Mouse (Mus musculus) liver, embryonic 11.5 days (tissue): ENCODE measurements around the gene Ramp2. TPM values are rescaled to one million over a fixed set of nuclear protein-coding genes. Genes with fewer than 3 reads are reported as not detected.

Experiments
- ATAC-seq: fragments of 200-750 bp; cut with Nextera tagmentation; replicated peaks from 2 replicates; pipeline ENCODE4 v1.8.0; 2017; ENCODE audit warnings: moderate number of reproducible peaks, mild to moderate bottlenecking, moderate TSS enrichment, moderate library complexity; ENCODE audit not compliant: low FRiP score
- DNase-seq: peaks from one replicate; pipeline ENCODE4 v3.0.0-alpha.2; 2017; ENCODE audit warnings: low spot score
- H3K27ac ChIP-seq: fragments of 300-500 bp; sonication (generic); 2 replicates; pipeline ENCODE4 v1.5.1; 2014; ENCODE audit warnings: mild to moderate bottlenecking, low read depth, low read length, control low read depth
- H3K27me3 ChIP-seq: fragments of 300-500 bp; sonication (generic); replicated peaks from 2 replicates; pipeline ENCODE4 v1.6.1; 2014; ENCODE audit warnings: low read length, mixed read lengths; ENCODE audit not compliant: control insufficient read depth, insufficient read depth
- H3K36me3 ChIP-seq: fragments of 300-500 bp; sonication (generic); 2 replicates; pipeline ENCODE4 v1.6.1; 2014; ENCODE audit warnings: mild to moderate bottlenecking, low read length, moderate library complexity, mixed read lengths; ENCODE audit not compliant: control insufficient read depth, insufficient read depth
- H3K4me1 ChIP-seq: fragments of 300-500 bp; sonication (generic); replicated peaks from 2 replicates; pipeline ENCODE4 v1.6.1; 2014; ENCODE audit warnings: low read length, mixed read lengths; ENCODE audit not compliant: control insufficient read depth, insufficient read depth
- H3K4me2 ChIP-seq: fragments of 300-500 bp; sonication (generic); 2 replicates; pipeline ENCODE4 v1.6.1; 2014; ENCODE audit warnings: mild to moderate bottlenecking, control low read depth, moderate library complexity
- H3K4me3 ChIP-seq: fragments of 300-500 bp; sonication (generic); 2 replicates; pipeline ENCODE4 v1.5.1; 2014; ENCODE audit warnings: low read depth, low read length, control low read depth
- H3K9ac ChIP-seq: fragments of 300-500 bp; sonication (generic); 2 replicates; pipeline ENCODE4 v1.6.1; 2014; ENCODE audit warnings: low read depth, low read length, control low read depth
- H3K9me3 ChIP-seq: fragments of 300-500 bp; sonication (generic); 2 replicates; pipeline ENCODE4 v1.6.1; 2016; ENCODE audit warnings: low read length, inconsistent platforms, mixed read lengths; ENCODE audit not compliant: control insufficient read depth
- WGBS: fragments of 180-500 bp; shearing (Covaris S2); extraction: QIAGEN DNeasy Blood & Tissue Kit; methylation state at CpG from one replicate; pipeline ENCODE4 v1.1.7; 2014; 5-methylcytosine and 5-hydroxymethylcytosine counted together
- polyA plus RNA-seq: library from polyadenylated mRNA; unstranded; fragments of >200 nt; fragmentation: Nextera tagmentation; extraction: Ambion mirVana; gene quantifications from 2 replicates; pipeline ENCODE4 v1.2.1, GENCODE M21; 2014

Gene Ramp2
- polyA plus RNA-seq, 1 experiment from 2014 or later, result 64.2 TPM

GRCm38 (mm10) chr11:101302004-101302798 is 56.4 kb downstream of the Ramp2 start, which contains the start of gene Becn1:
TSS of gene Becn1 (minus strand) at chr11:101302286.
- DNase-seq, result peak; percentile 96
- Histone ChIP-seq H3K27ac (peak within 1 kb of the TSS; percentile 39; the same call in 1 of the 2 replicates), H3K4me1 (peaks cover 11% of the 10 kb centered on the region), H3K27me3 (no peaks in the 10 kb centered on the region), H3K9ac (peak within 1 kb of the TSS; percentile 85), H3K36me3 (peaks cover 8% of the 10 kb centered on the region; the same call in 1 of the 2 replicates), H3K9me3 (no peaks in the 10 kb centered on the region), H3K4me3 (peak within 1 kb of the TSS; percentile 86), H3K4me2 (peak within 1 kb of the TSS; percentile 91)
- peak; percentile 93 for ATAC-seq
- 7% methylated on average over 38 of the region's 39 CpGs for WGBS

GRCm38 (mm10) chr11:101307744-101308143 is 61.9 kb downstream of the Ramp2 start:
- H3K9ac ChIP-seq, result no peak overlapping the region
- ATAC-seq, result no peak

More at GRCm38 (mm10) chr11:101307744-101308143, 61.9 kb downstream of the Ramp2 start:
- Histone ChIP-seq H3K4me3 (no peak overlapping the region), H3K4me2 (no peak overlapping the region), H3K27ac (no peak overlapping the region), H3K9me3 (no peaks in the 10 kb centered on the region), H3K36me3 (no peaks in the 10 kb centered on the region), H3K27me3 (no peaks in the 10 kb centered on the region), H3K4me1 (no peaks in the 10 kb centered on the region)
- WGBS, result 32% methylated on average over 5 of the region's 5 CpGs
- DNase-seq, result no peak

Other genes with a start within 250 kb of the Ramp2 start
- gene Atp6v0a1, start 236.6 kb upstream of the Ramp2 start, polyA plus RNA-seq, result 55.4 and 60.0 TPM in 2 replicates
- gene Naglu, start 176.0 kb upstream of the Ramp2 start, polyA plus RNA-seq, result 7.7 and 8.0 TPM in 2 replicates
- 0.12 and 0.27 TPM in 2 replicates for gene Hsd17b1, start 167.6 kb upstream of the Ramp2 start, polyA plus RNA-seq
- 43.3 and 45.8 TPM in 2 replicates for gene Coasy, start 163.5 kb upstream of the Ramp2 start, polyA plus RNA-seq
- 45.3 and 45.6 TPM in 2 replicates for gene Mlx, start 158.8 kb upstream of the Ramp2 start, polyA plus RNA-seq
- 40.7 and 42.8 TPM in 2 replicates for gene Psmc3ip, start 150.6 kb upstream of the Ramp2 start, polyA plus RNA-seq
- gene Retreg3, start 126.1 kb upstream of the Ramp2 start, polyA plus RNA-seq, result 11.5 and 12.2 TPM in 2 replicates
- gene Tubg1, start 126.1 kb upstream of the Ramp2 start, polyA plus RNA-seq, result 82.3 and 85.3 TPM in 2 replicates
- 1.3 and 1.8 TPM in 2 replicates for gene Tubg2, start 90.1 kb upstream of the Ramp2 start, polyA plus RNA-seq
- gene Cntnap1, start 75.5 kb upstream of the Ramp2 start, polyA plus RNA-seq, result 0.34 and 0.40 TPM in 2 replicates
- 3.4 and 3.8 TPM in 2 replicates for gene Plekhh3, start 74.7 kb upstream of the Ramp2 start, polyA plus RNA-seq
- 0.10 TPM in 1 of 2 replicates, not detected in the other for gene Ccr10, start 70.6 kb upstream of the Ramp2 start, polyA plus RNA-seq
- 11.8 and 12.4 TPM in 2 replicates for gene Ezh1, start 19.6 kb upstream of the Ramp2 start, polyA plus RNA-seq
- gene Vps25, start 7.7 kb downstream of the Ramp2 start, polyA plus RNA-seq, result 158 and 163 TPM in 2 replicates
- 18.5 and 19.7 TPM in 2 replicates for gene Wnk4, start 14.5 kb downstream of the Ramp2 start, polyA plus RNA-seq
- 1.2 and 1.4 TPM in 2 replicates for gene Cntd1, start 33.0 kb downstream of the Ramp2 start, polyA plus RNA-seq
- gene Coa3, start 33.1 kb downstream of the Ramp2 start, polyA plus RNA-seq, result 190 and 197 TPM in 2 replicates
- gene Becn1, start 56.3 kb downstream of the Ramp2 start, polyA plus RNA-seq, result 134 and 148 TPM in 2 replicates
- 201 and 221 TPM in 2 replicates for gene Psme3, start 70.2 kb downstream of the Ramp2 start, polyA plus RNA-seq
- 2.9 and 3.2 TPM in 2 replicates for gene Aoc2, start 79.0 kb downstream of the Ramp2 start, polyA plus RNA-seq
- gene Aoc3, start 84.6 kb downstream of the Ramp2 start, polyA plus RNA-seq, result 0.08 TPM in 1 of 2 replicates, not detected in the other
- not detected in 2 replicates for gene G6pc, start 121.5 kb downstream of the Ramp2 start, polyA plus RNA-seq
- gene Aarsd1, start 171.6 kb downstream of the Ramp2 start, polyA plus RNA-seq, result 92.3 and 94.0 TPM in 2 replicates
- 8.7 and 9.2 TPM in 2 replicates for gene Gm27029, start 178.8 kb downstream of the Ramp2 start, polyA plus RNA-seq
- gene Rundc1, start 179.1 kb downstream of the Ramp2 start, polyA plus RNA-seq, result 12.6 and 13.4 TPM in 2 replicates
- 3.2 and 5.0 TPM in 2 replicates for gene Ptges3l, start 179.3 kb downstream of the Ramp2 start, polyA plus RNA-seq
- 553 and 579 TPM in 2 replicates for gene Rpl27, start 196.3 kb downstream of the Ramp2 start, polyA plus RNA-seq
- 31.2 and 34.6 TPM in 2 replicates for gene Ifi35, start 202.4 kb downstream of the Ramp2 start, polyA plus RNA-seq
- 3.7 and 5.4 TPM in 2 replicates for gene Rnd2, start 219.0 kb downstream of the Ramp2 start, polyA plus RNA-seq
- 16.8 and 19.5 TPM in 2 replicates for gene Vat1, start 220.2 kb downstream of the Ramp2 start, polyA plus RNA-seq